Mouse (Mus musculus) limb, embryonic 10.5 days (tissue): Measurements from ENCODE around the gene Klk1b27. TPM values are rescaled to one million over a fixed set of nuclear protein-coding genes. Genes with fewer than 3 reads are reported as not detected.
"Not testable (repeated sequence)": the region's sequence is repeated elsewhere in the genome, so short reads cannot be mapped to it uniquely, and the experiment has no call there.

Experiments used
- DNase-seq: peaks from one replicate; pipeline ENCODE4 v3.0.0-alpha.2; 2017; ENCODE audit warnings: low spot score
- H3K27ac ChIP-seq: fragments of 300-500 bp; sonication (generic); 2 replicates; pipeline ENCODE4 v1.5.1; 2016; ENCODE audit warnings: mild to moderate bottlenecking
- H3K27me3 ChIP-seq: fragments of 300-500 bp; sonication (generic); 2 replicates; pipeline ENCODE4 v1.6.1; 2016; ENCODE audit warnings: low read depth, mild to moderate bottlenecking; ENCODE audit not compliant: poor library complexity, severe bottlenecking
- H3K36me3 ChIP-seq: fragments of 300-500 bp; sonication (generic); 2 replicates; pipeline ENCODE4 v1.6.1; 2016; ENCODE audit warnings: mild to moderate bottlenecking, moderate library complexity
- H3K4me1 ChIP-seq: fragments of 300-500 bp; sonication (generic); 2 replicates; pipeline ENCODE4 v1.6.1; 2016
- H3K4me3 ChIP-seq: fragments of 300-500 bp; sonication (generic); 2 replicates; pipeline ENCODE4 v1.5.1; 2016; ENCODE audit warnings: mild to moderate bottlenecking, moderate library complexity
- H3K9me3 ChIP-seq: fragments of 300-500 bp; sonication (generic); replicated peaks from 2 replicates; pipeline ENCODE4 v1.6.1; 2016; ENCODE audit warnings: mild to moderate bottlenecking
- whole genome bisulfite sequencing: fragments of 180-500 bp; shearing (Covaris S2); methylation state at CpG from one replicate; pipeline ENCODE4 v1.1.7; 2016; 5-methylcytosine and 5-hydroxymethylcytosine counted together
- polyA plus RNA-seq: library from polyadenylated mRNA; unstranded; fragments of >200 nt; fragmentation: Nextera tagmentation; extraction: Ambion mirVana; gene quantifications from 2 replicates; pipeline ENCODE4 v1.2.1, GENCODE M21; 2016

Klk1b27 gene
- polyA plus RNA-seq, result not detected in 2 replicates

DNA sequence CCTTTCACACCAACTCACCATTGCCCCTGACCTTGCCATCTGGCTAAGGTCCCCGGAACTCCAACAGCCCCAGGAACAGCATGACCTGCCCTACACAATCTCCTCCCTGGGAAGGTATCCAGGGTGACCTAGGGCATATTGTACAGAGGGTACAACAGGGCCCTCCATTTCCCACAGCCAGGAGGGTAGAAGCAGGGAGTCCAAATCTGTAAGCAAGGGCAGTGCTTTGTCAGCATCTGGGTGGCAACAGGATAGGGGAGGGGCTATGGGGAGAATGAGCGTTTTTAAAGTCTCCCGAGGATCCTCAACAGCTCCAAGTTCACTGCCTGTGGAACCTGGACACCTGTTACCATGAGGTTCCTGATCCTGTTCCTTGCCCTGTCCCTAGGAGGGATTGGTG lies at the start of gene Klk1b27:
Klk1b27 (plus strand) TSS at position 301 of the 400 bp plus-strand sequence.
- H3K4me1 ChIP-seq, H3K27ac ChIP-seq, H3K9me3 ChIP-seq, H3K36me3 ChIP-seq, H3K27me3 ChIP-seq, H3K4me3 ChIP-seq, DNase-seq: not testable (repeated sequence)
- WGBS, result 68% methylated on average over 3 of the region's 3 CpGs

DNA sequence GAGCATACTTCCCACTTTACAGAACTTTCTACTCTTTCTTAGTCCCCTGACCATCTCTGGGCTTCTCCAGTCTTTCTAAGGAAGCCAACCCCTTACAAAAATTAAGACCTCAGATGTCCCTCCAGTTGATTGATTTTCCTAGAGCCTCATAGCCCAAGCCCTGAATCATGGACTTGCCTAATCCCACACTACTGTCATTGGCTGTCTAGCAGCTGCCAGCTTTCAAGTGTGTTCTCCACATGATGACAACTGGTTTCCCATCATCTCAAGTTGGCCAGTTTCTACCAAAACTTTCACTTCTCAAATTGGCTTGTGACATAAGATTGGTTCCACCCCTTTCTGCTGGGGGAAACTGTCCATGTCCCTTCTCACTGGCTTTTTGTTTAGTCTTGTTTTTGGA lies 47.2 kb upstream of the Klk1b27 start:
- DNase-seq, result no peak
- H3K9me3 ChIP-seq, result no peaks in the 10 kb centered on the region
- no peaks in the 10 kb centered on the region for H3K4me1 ChIP-seq
- H3K27ac ChIP-seq, result no peak overlapping the region
- no peaks in the 10 kb centered on the region for H3K27me3 ChIP-seq
- no peaks in the 10 kb centered on the region for H3K36me3 ChIP-seq
- no peak overlapping the region for H3K4me3 ChIP-seq

DNA sequence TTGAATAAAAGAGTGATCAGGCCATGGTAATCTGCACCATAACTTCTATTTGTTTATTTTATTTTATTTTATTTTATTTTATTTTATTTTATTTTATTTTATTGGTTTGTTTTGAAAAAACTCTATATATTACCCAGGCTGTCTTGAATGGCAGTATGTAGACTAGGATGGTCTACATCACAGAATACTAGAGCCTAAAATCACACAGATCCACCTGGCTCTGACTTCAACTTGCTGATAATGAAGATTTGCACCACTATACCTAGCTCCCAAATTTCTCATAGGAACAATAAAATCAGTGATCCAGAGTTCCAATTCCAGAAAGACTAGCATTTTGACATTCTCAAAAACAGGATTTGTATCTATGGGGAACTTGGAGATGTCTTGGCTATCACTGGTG lies 40.2 kb upstream of the Klk1b27 start, which contains the start of gene Klk1b26:
Klk1b26 (plus strand) TSS at position 301 of the 400 bp plus-strand sequence.
- H3K27me3 ChIP-seq, DNase-seq, H3K36me3 ChIP-seq: not testable (repeated sequence)

DNA sequence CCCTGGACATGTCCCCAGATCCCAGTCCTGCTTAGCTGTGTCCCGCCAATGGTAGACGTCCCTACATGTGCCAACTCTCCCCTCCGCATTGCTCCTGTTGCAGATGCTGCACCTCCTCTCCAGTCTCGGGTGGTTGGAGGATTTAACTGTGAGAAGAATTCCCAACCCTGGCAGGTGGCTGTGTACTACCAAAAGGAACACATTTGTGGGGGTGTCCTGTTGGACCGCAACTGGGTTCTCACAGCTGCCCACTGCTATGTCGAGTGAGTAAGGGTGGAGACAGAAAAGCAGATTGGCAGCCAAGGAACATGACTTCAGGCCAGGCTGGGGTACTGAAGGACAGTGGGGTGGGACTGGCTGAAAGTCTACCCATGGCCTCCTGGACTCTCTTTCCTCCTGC lies 37.4 kb upstream of the Klk1b27 start:
- DNase-seq, H3K4me1 ChIP-seq, H3K4me3 ChIP-seq, H3K36me3 ChIP-seq, H3K27me3 ChIP-seq, H3K9me3 ChIP-seq, H3K27ac ChIP-seq: not testable (repeated sequence)
- 86% methylated on average over 6 of the region's 6 CpGs for WGBS

More for the DNA sequence above, 40.2 kb upstream of the Klk1b27 start, which contains the start of gene Klk1b26:
- not testable (repeated sequence) for H3K27ac ChIP-seq, H3K4me1 ChIP-seq, H3K9me3 ChIP-seq, H3K4me3 ChIP-seq

DNA sequence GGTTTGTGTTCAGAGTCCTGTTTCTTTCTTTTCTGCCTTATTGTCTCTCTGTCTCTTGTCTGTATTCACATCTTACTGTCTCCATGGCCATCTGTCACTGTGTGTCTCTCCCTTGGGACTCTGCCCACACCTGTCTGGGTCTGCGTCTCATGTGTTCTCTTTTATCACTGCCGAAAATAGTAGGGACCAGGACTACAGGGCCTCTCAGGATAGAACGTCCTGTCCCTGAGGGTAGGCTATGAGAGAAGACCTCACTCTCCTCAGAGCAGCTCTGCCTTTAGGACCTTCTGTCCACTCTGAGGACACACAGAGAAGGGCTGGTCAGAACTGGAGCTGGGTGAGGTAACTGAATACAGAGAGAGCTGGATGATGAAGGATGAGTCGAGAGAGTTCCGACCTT lies 37.0 kb upstream of the Klk1b27 start:
- no peaks in the 10 kb centered on the region for H3K27me3 ChIP-seq
- no peaks in the 10 kb centered on the region for H3K4me1 ChIP-seq
- no peak overlapping the region for H3K4me3 ChIP-seq
- H3K36me3 ChIP-seq, result no peaks in the 10 kb centered on the region
- H3K9me3 ChIP-seq, result no peaks in the 10 kb centered on the region
- H3K27ac ChIP-seq, result no peak overlapping the region
- DNase-seq, result no peak
- 92% methylated on average over 5 of the region's 5 CpGs for WGBS

DNA sequence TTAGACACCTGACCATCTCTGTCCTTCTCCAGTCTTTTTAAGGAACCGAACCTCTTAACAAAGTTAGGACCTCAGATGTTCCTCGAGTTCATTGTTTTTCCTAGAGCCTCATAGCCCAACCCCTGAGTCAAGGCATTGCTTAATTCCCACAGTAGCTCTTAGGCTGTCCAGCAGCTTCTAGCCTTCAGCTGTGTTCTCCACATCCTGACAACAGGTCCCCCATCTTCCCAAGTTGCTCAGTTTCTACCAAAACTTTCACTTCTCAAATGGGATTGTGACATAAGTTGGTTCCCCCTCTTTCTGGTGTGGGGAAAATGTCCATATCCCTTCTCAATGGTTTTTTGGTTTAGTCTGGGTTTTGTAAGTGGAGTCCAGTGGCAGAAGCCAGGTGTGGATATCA lies 20.0 kb downstream of the Klk1b27 start:
- DNase-seq, result no peak
- H3K9me3 ChIP-seq, result no peaks in the 10 kb centered on the region
- 88% methylated on average over 2 of the region's 2 CpGs for WGBS
- H3K4me3 ChIP-seq, result no peak overlapping the region
- no peaks in the 10 kb centered on the region for H3K36me3 ChIP-seq
- H3K27me3 ChIP-seq, result no peaks in the 10 kb centered on the region
- H3K27ac ChIP-seq, result no peak overlapping the region
- H3K4me1 ChIP-seq, result no peaks in the 10 kb centered on the region

DNA sequence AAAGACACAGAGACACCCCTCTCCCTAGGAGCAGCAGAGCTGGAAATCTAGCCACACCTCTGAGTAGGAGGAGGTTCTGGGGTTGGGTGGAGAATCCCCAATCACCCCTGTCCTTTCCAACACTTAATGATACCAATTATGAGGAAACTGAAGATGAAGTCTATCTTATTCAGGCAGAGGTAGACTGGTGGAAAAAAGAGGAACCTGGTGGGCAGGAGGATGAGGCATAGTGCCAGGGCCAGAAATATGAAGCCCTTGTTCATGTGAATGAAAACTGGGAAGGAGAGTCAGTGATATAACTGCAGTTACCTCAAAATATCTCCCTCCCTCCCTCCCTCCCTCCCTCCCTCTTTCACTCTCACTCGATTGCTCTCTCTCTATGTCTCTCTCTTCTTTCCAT lies 25.6 kb downstream of the Klk1b27 start:
- Histone ChIP-seq H3K4me3 (no peak overlapping the region), H3K9me3 (no peaks in the 10 kb centered on the region), H3K27ac (no peak overlapping the region), H3K36me3 (no peaks in the 10 kb centered on the region), H3K4me1 (no peaks in the 10 kb centered on the region), H3K27me3 (no peaks in the 10 kb centered on the region)
- 67% methylated on average over 1 of the region's 1 CpGs for WGBS
- no peak for DNase-seq

DNA sequence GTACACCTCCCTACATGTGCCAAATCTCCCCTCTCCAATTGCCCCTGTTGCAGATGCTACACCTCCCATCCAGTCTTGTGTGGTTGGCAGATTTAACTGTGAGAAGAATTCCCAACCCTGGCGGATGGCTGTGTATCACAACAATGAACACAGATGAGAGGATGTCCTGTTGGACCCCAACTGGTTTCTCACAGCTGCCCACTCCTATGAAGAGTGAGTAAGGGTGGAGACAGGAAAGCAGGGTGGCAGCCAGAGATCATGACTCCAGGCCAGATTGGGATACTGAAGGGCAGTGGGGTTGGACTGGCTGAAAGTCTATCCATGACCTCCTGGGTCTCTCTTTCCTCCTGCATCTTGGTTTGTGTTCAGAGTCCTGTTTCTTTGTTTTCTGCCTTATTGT lies 44.0 kb downstream of the Klk1b27 start:
- no peak overlapping the region for H3K4me3 ChIP-seq
- no peaks in the 10 kb centered on the region for H3K27me3 ChIP-seq
- 87% methylated on average over 1 of the region's 1 CpGs for WGBS
- H3K36me3 ChIP-seq, result no peaks in the 10 kb centered on the region
- H3K27ac ChIP-seq, result no peak overlapping the region
- no peak for DNase-seq
- no peaks in the 10 kb centered on the region for H3K4me1 ChIP-seq
- no peaks in the 10 kb centered on the region for H3K9me3 ChIP-seq

DNA sequence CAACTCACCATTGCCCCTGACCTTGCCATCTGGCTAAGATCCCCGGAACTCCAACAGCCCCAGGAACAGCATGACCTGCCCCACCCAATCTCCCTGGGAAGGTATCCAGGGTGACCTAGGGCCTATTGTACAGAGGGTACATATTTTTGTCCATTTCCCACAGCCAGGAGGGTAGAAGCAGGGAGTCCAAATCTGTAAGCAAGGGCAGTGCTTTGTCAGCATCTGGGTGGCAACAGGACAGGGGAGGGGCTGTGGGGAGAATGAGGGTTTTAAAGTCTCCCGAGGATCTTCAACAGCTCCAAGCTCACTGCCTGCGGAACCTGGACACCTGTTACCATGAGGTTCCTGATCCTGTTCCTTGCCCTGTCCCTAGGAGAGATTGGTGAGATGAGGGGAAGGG lies 49.9 kb downstream of the Klk1b27 start, which contains the start of gene Klk1b21:
Klk1b21 (plus strand) TSS at position 301 of the 400 bp plus-strand sequence.
- H3K4me3 ChIP-seq, H3K27me3 ChIP-seq, DNase-seq, H3K9me3 ChIP-seq, H3K4me1 ChIP-seq, H3K27ac ChIP-seq, H3K36me3 ChIP-seq: not testable (repeated sequence)
- WGBS, result 69% methylated on average over 3 of the region's 3 CpGs

Other genes starting within 250 kb of the Klk1b27 start
- gene Klk7, start 241.0 kb upstream of the Klk1b27 start, polyA plus RNA-seq, result not detected in 2 replicates
- not detected in 2 replicates for gene Klk6, start 227.8 kb upstream of the Klk1b27 start, polyA plus RNA-seq
- gene Klk5, start 210.3 kb upstream of the Klk1b27 start, polyA plus RNA-seq, result not detected in 2 replicates
- gene Klk4, start 171.1 kb upstream of the Klk1b27 start, polyA plus RNA-seq, result not detected in 2 replicates
- gene Klk15, start 118.5 kb upstream of the Klk1b27 start, polyA plus RNA-seq, result 0.18 TPM in 1 of 2 replicates, not detected in the other
- not detected in 2 replicates for gene Klk1b8, start 101.6 kb upstream of the Klk1b27 start, polyA plus RNA-seq
- not detected in 2 replicates for gene Klk1b1, start 85.5 kb upstream of the Klk1b27 start, polyA plus RNA-seq
- gene Klk1b9, start 76.2 kb upstream of the Klk1b27 start, polyA plus RNA-seq, result not detected in 2 replicates
- gene Klk1b11, start 56.4 kb upstream of the Klk1b27 start, polyA plus RNA-seq, result not detected in 2 replicates
- gene Klk1b26, start 40.1 kb upstream of the Klk1b27 start, polyA plus RNA-seq, result not detected in 2 replicates
- not detected in 2 replicates for gene Klk1b21, start 50.0 kb downstream of the Klk1b27 start, polyA plus RNA-seq
- not detected in 2 replicates for gene Klk1b22, start 60.4 kb downstream of the Klk1b27 start, polyA plus RNA-seq
- not detected in 2 replicates for gene Klk1b16, start 84.5 kb downstream of the Klk1b27 start, polyA plus RNA-seq
- gene Klk1b24, start 135.9 kb downstream of the Klk1b27 start, polyA plus RNA-seq, result not detected in 2 replicates
- not detected in 2 replicates for gene Klk1b3, start 145.9 kb downstream of the Klk1b27 start, polyA plus RNA-seq
- gene Klk1b4, start 155.1 kb downstream of the Klk1b27 start, polyA plus RNA-seq, result not detected in 2 replicates
- gene Klk1b5, start 163.7 kb downstream of the Klk1b27 start, polyA plus RNA-seq, result not detected in 2 replicates
- gene Klk1, start 173.1 kb downstream of the Klk1b27 start, polyA plus RNA-seq, result not detected in 2 replicates
- not detected in 2 replicates for gene Gm36864, start 183.9 kb downstream of the Klk1b27 start, polyA plus RNA-seq
- gene 1700028J19Rik, start 194.4 kb downstream of the Klk1b27 start, polyA plus RNA-seq, result 0.88 and 1.1 TPM in 2 replicates
- gene 2410002F23Rik, start 194.4 kb downstream of the Klk1b27 start, polyA plus RNA-seq, result 179 and 220 TPM in 2 replicates
- 0.15 and 0.18 TPM in 2 replicates for gene Acp4, start 205.1 kb downstream of the Klk1b27 start, polyA plus RNA-seq
- not detected in 2 replicates for gene Gm15517, start 209.2 kb downstream of the Klk1b27 start, polyA plus RNA-seq